Mouse (Mus musculus) spleen, postnatal 4 days (tissue): ENCODE results near the gene Gm3453.
"Not testable (repeated sequence)": the region's sequence is repeated elsewhere in the genome, so short reads cannot be mapped to it uniquely, and the experiment has no call there.

ENCODE experiments used
- DNase-seq, 2 experiments: peaks; one replicate each; pipeline ENCODE4 v3.0.0; 2022; ENCODE audit warnings: low spot score in 2 of 2

Gm3453 gene

GRCm38 (mm10) chr14:5979037-5979436, at the start of gene Gm3453:
Gene Gm3453, minus strand, starts transcription at chr14:5979137.
- not testable (repeated sequence) for DNase-seq

DNA sequence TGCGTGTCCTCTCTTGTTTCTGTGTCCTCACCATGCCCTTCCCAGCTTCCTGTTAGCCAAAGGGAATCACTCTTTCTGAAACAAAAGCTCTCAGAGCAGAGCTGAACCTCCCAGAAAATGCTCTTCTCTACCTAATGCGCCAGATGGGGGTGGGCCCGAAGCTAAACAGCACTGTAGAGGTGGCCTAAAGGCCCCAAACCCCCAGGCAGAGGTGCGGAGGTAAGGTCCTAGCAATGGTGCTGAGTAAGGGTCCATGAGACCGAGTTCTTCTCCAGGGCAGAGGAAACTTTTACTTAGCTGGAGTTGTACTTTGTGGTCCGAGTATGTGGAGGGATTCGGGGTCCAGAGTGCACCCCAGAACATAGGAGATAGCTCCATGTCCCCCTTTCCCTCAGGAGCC, 8.2 kb upstream of the Gm3453 start:
- peak; percentile 22 to 70 for DNase-seq

DNA sequence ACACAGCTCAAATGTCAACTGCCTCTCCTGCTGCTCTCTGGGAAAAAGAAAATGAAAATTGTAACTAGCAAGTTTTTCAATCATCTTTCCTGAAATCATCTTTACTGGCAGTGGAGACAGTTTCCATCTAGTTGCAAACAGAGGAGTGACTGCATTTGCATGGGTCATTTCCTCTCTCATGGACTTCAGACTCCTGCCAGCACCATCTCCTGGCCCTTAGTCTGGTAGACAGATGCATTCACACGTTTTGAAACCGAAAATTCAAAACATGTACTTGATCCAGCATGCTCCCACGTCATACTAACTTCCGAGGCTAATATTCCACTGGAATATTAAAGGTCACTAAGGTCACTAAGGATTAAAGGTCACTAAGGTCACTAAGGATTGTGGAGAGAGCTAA, 16.5 kb downstream of the Gm3453 start:
- not testable (repeated sequence) for DNase-seq

- DNase-seq, result not testable (repeated sequence)
These were observed 17.3 kb downstream of the Gm3453 start, which contains the start of gene Gm3248 for GRCm38 (mm10) chr14:5961635-5962034. Gene Gm3248, minus strand, starts transcription at chr14:5961745.

DNA sequence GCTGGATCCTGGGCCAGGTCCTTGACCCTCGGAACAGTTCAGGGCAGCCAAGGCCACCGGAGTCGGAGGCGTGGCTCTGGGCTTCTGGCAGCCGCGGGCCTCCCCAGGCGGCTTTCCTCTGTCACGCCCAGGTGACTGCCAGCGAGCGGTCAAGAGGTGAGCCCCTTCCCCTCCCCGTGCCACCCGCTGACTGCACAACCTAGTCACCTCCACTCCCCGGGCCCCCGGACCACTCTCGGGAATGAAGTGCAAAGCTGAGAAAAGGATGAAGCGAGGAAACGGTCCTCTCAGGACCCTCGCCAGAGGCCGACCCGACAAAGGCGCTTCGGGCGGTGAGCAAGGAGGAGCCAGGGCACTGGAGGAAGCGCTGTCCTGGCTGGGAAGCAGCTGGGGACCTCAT, 17.8 kb downstream of the Gm3453 start:
- peak in 1 of 2 experiments; percentile 49 for DNase-seq

DNA sequence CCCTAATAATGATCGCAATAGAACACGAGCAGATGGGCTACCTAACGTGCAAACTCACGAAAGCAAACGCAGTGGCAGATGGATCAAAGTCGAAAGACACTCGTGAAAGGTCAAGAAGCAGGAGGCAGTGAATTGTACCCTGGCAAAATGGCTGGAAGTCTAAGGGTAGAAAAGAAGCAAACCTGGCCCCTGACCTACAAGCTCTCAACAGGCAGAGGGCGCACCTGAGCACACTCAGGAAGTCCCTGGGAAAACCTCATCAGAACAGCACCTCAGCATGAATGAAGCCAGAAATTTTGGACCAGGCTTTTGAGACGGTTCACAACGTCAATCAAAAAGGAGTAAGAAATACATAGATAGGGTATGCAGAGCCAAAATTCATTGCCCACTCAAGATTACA, 18.5 kb downstream of the Gm3453 start:
- not testable (repeated sequence) for DNase-seq

GRCm38 (mm10) chr14:5923276-5923675, 55.7 kb downstream of the Gm3453 start:
- DNase-seq, result not testable (repeated sequence)
